Mouse (Mus musculus): ENCODE data around the gene Qars.

The Qars gene

GRCm38 (mm10) chr9:108545986-108546385 is 38.5 kb downstream of the Qars start:
- no peak for DNase-seq

GRCm38 (mm10) chr9:108546875-108547274 is 39.4 kb downstream of the Qars start:
- DNase-seq, result no peak

DNA sequence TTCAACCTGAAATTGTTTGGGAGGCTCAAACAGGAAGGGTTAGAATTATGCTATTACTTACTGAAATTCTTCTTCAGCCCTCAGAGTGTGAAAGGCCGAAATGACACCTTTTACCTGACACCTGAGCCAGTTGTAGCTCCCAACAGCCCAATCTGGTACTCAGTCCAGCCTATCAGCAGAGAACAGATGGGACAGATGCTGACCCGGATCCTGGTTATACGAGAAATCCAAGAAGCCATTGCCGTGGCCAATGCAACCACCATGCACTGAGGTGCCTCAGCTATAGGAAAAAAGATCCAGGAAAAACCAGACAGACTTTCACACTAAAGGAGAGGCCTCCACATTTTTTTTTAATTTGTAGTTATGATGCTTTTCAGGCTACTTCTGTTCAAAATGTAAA is 51.7 kb downstream of the Qars start:
- no peak for DNase-seq

- DNase-seq, result peak; percentile 91 to 95
These were observed 52.8 kb downstream of the Qars start, which contains the start of gene Impdh2 for GRCm38 (mm10) chr9:108560227-108560841. Impdh2 (plus strand) TSS chr9:108560286.

DNA sequence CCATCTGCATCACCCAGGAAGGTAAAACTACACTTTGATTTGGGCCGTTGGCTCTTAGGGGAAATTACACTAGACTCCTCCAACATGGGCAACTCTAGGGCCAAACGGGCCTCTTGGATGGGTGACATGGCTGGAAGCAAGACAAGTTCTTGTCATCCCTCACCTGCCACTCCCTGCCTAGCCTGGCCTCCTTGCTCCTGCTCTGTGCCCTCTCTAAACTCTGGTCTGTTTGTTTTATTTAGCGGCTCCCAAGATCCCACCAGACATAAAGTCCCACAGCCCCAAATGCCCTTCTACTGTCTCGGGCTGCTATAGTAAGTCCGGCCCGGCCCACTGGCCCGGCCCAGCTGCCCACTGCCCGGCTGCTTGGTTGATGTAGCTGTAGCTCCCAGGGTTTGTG is 56.2 kb downstream of the Qars start:
- no peak for DNase-seq

DNA sequence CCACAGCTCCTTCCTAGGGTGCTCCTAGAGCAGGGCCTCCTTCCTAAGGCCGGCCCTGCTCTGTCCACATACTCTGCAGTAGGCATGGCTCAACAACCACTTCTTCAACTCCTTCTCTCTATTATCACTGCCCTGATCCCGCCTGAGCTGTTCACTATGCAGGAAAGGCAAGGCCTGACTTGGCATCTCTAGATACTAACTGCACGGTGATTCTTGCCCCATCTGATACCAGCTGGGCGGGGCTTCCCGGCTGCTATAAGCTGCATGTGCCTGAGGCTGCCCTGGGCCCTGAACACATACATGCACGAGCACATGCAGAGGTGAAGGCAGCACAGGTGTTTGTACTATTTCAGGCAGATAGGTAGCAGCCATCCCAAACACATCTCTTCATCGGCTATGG is 56.6 kb downstream of the Qars start:
- no peak for DNase-seq

Data from spleen, adult 18-20 months (tissue).